Mouse (Mus musculus) naive thymus-derived CD4-positive, alpha-beta T cell, adult 2 months (primary cell): ENCODE data around the gene Ube2s.
"Not testable (repeated sequence)": the region's sequence is repeated elsewhere in the genome, so short reads cannot be mapped to it uniquely, and the experiment has no call there.

Source experiments
- DNase-seq: peaks from one replicate; pipeline ENCODE4 v3.0.0-alpha.2; 2011; ENCODE audit warnings: low read depth

Gene Ube2s

GRCm38 (mm10) chr7:4821690-4822089 lies 9.3 kb upstream of the Ube2s start:
- no peak for DNase-seq

GRCm38 (mm10) chr7:4820925-4821324 lies 8.5 kb upstream of the Ube2s start:
- DNase-seq, result not testable (repeated sequence)

- peak; percentile 80 for DNase-seq
These were observed 4.2 kb upstream of the Ube2s start for GRCm38 (mm10) chr7:4816559-4816958.

- no peak for DNase-seq
These were observed 858 bp upstream of the Ube2s start for GRCm38 (mm10) chr7:4813105-4813791.

DNA sequence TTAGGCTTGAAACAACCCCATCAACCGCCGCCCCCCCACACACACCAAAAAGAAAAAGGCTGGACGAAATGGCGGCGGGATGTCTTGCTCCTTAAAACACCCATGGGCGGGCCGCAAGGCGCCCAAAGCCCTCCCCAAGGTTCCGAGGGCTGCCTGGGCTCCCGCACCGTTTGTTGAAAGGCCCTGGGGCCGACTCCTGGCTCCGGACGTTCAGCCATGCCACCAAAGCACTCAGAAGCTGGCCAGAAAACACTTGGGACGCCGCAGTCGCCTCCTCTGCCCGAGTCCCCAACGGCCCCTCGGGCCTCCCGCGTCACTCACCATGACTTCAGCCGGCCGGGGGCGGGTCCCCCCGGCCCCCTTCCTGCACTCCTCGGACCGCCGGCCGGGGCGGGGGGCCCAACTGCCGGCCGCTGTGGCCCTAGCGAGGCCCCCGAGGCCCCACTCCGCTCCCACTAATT lies 518 bp downstream of the Ube2s start:
- DNase-seq, result peak; percentile 68

GRCm38 (mm10) chr7:4811131-4811530 lies 1.3 kb downstream of the Ube2s start:
- not testable (repeated sequence) for DNase-seq

GRCm38 (mm10) chr7:4806716-4807115 lies 5.7 kb downstream of the Ube2s start:
- DNase-seq, result peak; percentile 80

- no peak for DNase-seq
These were observed 10.1 kb downstream of the Ube2s start for GRCm38 (mm10) chr7:4802247-4802646.

- DNase-seq, result peak; percentile 70
These were observed 16.5 kb downstream of the Ube2s start for GRCm38 (mm10) chr7:4795767-4796433.

- no peak for DNase-seq
These were observed 17.7 kb downstream of the Ube2s start for GRCm38 (mm10) chr7:4794631-4795168.

GRCm38 (mm10) chr7:4793674-4794073 lies 18.7 kb downstream of the Ube2s start:
- DNase-seq, result no peak

- DNase-seq, result not testable (repeated sequence)
These were observed 19.1 kb downstream of the Ube2s start for GRCm38 (mm10) chr7:4793248-4793647.

- peak; percentile 97 for DNase-seq
These were observed 19.8 kb downstream of the Ube2s start, which contains the start of gene Rpl28 for GRCm38 (mm10) chr7:4792278-4793212. TSS of gene Rpl28 (plus strand) at chr7:4792874.

- peak; percentile 55 for DNase-seq
These were observed 22.9 kb downstream of the Ube2s start, which contains the start of gene Tmem238 for GRCm38 (mm10) chr7:4789436-4789935. TSS of gene Tmem238 (minus strand) at chr7:4789656.

GRCm38 (mm10) chr7:4788499-4789435 lies 23.6 kb downstream of the Ube2s start:
- peak; percentile 64 for DNase-seq

DNA sequence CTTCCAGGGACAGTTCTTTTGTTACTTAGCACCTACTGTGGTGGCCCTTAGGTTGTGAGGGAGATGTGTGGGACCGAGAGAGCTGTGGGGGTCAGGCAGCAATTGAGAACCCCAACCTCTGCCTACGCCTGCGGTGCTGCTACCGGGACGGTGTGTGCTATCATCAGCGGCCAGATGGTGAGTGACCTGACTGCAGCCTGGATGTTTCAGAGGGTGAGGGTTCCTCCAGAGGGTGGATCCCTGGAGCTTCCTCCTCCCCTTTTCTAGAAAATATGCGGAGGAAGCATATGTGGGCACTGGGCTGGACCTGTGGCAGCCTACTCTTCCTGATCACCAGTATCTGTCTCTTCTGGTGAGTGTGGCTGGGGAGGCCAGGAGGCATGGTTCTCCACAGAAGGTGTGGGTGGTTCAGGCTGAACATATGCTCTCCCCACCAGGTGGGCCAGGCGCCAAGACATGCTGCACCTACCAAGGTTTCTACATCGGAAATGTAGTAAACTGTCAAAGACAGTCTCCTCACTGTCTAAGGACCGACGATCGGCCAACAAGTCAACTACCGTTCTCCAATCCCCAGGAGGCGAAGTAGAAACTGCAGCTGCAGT lies 28.6 kb downstream of the Ube2s start:
- DNase-seq, result no peak

- no peak for DNase-seq
These were observed 29.6 kb downstream of the Ube2s start, which contains the start of the genes Il11 and Tmem190 for GRCm38 (mm10) chr7:4782759-4783158. TSS of gene Il11 (minus strand) at chr7:4782859. TSS of gene Tmem190 (plus strand) at chr7:4782937.

- no peak for DNase-seq
These were observed 30.3 kb downstream of the Ube2s start for GRCm38 (mm10) chr7:4782130-4782529.

DNA sequence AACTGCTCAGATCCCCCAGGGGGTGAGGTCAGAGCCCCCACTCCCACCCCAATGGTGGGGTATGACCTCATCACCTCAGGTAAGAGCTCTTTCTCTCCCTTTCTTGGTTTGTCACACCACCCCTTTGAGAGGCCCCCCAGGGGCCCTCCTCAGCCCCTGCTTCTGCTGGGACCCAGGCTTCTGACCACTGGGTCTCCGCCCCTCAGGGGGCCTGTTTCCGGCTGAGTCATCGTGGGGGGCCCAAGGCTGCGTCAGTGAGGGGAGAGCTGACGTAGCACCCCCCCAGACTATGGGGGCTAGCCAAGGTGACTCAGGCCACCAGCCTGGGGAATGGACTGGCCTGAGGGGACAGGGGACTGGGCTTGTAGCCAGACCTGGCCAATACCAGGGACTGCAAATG lies 32.5 kb downstream of the Ube2s start:
- DNase-seq, result no peak
